Mouse (Mus musculus) heart, adult 11 months (tissue): ENCODE measurements around the gene H2afz.
"Not testable (repeated sequence)": the region's sequence is repeated elsewhere in the genome, so short reads cannot be mapped to it uniquely, and the experiment has no call there.

Source experiments
- DNase-seq: peaks from one replicate; pipeline ENCODE4 v3.0.0; 2022

Gene H2afz

GRCm38 (mm10) chr3:137863330-137864123 lies 760 bp upstream of the H2afz start:
- peak; percentile 75 for DNase-seq

DNA sequence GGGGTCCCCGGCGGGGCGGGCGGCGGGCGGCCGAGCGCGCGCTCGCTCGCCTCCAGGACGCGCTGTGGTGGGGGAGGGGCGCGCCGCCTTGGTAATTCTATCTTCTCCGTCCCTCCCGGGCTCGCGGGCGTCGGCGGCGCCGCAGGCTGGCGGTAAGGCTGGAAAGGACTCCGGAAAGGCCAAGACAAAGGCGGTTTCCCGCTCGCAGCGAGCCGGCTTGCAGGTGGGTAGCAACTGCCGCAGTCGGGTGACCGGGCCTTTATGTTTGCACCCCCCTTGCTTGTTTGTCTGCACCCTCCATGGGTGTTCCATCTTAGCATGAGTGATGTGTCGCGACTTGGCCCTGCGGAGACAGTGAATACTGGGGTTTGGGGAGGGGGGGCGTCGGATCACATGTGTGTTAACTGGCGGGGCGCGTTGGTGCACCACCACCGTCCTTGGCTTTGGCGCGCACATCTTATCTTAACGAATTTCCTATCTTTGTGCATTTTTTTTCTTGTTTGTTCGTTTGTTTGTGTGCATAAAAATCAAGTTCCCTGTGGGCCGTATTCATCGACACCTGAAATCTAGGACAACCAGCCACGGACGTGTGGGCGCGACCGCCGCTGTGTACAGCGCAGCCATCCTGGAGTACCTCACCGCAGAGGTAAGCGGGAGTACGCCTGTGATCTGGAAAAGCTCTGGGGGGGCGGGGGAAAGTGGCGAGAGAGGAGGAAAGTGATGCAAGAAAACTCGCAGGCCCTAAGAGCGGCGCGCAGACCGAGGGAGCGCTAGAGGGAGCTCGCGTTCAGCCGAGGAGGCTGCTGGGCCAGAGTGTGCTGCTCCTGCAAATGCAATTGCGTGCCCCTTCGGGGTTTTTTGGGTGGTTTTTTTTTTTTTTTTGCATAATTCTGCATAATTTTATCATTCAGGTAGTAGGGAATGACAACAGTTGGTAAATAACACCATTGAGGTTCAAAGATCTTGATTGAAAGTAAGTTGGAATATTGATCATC lies 998 bp downstream of the H2afz start:
- peak; percentile 97 for DNase-seq

DNA sequence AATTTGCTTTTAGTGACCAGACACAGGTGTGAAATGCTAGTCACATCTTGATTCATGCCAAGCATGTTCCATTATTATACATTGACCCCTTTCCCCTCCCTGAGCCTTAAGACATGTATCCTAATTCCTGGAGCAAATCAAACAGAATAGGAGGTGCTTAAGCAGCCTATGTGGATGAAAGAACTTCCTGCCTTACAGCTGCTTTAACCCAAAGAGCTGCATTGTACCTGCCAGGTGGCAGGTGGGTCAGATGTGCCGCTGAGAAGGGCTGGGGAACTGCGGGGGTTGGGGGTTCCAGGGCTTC lies 2.8 kb downstream of the H2afz start:
- DNase-seq: no peak

DNA sequence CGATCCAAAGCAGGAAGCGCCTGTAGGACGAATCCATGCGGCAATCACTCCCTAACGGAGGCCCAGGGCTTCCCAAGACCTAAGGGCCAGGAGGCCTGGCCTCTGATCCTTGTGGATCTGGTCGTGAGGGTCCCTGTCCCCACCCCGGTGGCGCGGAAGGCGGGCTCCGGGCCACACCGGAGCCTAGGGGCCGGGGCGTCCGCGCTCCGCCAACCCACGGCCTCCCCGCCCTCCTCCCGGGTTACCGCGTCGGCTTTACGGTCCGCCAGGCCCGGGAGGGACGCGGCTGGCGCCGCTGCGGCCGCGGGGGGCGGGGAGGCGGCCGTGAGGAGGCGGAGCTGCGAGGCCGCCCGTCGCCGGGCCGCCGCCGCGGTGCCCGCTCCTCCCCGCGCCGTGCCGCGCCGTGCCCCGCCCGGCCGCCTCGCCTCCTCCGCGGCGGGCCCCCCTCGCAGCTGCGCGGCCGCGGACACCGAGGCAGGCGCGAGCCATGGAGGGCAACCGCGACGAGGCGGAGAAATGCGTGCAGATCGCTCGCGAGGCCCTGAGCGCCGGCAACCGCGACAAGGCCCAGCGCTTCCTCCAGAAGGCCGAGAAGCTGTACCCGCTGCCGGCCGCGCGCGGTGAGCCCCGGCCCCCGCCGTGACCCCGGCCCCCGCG lies 3.3 kb downstream of the H2afz start, which contains the start of gene Dnajb14:
Gene Dnajb14 (plus strand): TSS at position 239 of the 657 bp plus-strand sequence.
- DNase-seq: peak; percentile 97

GRCm38 (mm10) chr3:137868094-137868913 lies 4.0 kb downstream of the H2afz start:
- no peak for DNase-seq

DNA sequence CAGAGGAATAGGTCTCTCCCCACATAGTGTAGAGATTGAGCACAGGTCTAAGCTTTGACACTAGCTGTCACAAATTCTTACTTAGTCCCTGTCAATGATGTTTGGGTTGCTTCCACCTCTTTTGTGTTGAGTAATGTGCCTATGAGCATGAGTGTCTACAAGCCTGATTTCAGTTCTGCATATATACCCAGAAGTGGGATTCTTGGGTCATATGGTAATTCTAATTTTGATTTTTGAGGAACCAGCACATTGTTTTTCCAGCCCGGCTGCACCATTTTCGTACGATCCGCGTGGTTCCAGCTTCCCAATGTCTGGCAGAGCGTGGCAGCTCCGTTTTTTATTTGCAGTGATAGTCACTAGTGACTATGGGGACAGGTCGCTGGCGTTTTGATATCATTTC lies 5.1 kb downstream of the H2afz start:
- peak; percentile 96 for DNase-seq

DNA sequence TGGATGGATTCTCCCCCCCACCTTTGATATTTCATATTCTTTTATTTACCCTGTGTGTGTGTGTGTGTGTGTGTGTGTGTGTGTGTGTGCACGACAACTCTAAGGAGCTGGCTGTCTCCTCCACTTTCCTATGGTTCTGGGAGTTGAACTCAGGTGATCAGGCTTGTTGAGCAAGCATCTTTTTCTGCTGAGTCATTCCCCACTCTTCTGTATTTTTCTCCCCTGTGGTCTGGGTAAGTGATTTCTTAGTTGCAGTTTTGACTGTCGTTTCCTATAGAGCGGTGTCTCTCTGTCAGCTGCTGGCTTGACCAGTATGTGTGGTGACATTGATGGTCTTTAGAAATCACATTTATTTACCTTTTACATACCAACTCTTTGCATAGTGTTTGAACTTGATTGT lies 15.0 kb downstream of the H2afz start:
- peak; percentile 49 for DNase-seq

- peak; percentile 4 for DNase-seq
These were observed 15.9 kb downstream of the H2afz start for GRCm38 (mm10) chr3:137880109-137880748.

- DNase-seq: peak; percentile 64
These were observed 16.8 kb downstream of the H2afz start for GRCm38 (mm10) chr3:137881093-137881492.

GRCm38 (mm10) chr3:137887961-137888360 lies 23.7 kb downstream of the H2afz start:
- peak; percentile 9 for DNase-seq

- peak; percentile 84 for DNase-seq
These were observed 26.8 kb downstream of the H2afz start for GRCm38 (mm10) chr3:137891089-137891488.

DNA sequence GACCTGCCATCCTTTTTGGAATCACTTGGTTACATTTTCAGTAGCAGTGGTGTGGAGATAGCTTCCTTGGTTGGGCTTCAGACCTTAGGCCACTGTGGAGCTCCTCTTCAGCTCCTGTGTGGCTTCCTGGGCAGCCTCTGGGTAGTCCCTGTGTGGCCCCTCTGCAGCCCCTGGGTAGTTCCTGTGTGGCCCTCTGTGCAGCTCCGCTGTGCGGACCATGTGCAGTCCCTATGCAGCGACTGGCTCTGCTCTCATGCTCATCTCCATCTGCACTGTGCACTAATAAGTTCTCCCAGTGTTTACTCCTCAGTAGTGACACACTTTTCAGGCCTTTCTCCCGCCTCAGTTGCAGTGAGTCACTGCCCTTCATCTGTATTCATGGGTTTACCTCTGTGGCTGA lies 27.8 kb downstream of the H2afz start:
- peak; percentile 25 for DNase-seq

GRCm38 (mm10) chr3:137893789-137894188 lies 29.5 kb downstream of the H2afz start:
- peak; percentile 27 for DNase-seq

GRCm38 (mm10) chr3:137895196-137895595 lies 30.9 kb downstream of the H2afz start:
- peak; percentile 46 for DNase-seq

- peak; percentile 61 for DNase-seq
These were observed 32.1 kb downstream of the H2afz start for GRCm38 (mm10) chr3:137896386-137896785.

- DNase-seq: peak; percentile 79
These were observed 32.6 kb downstream of the H2afz start for GRCm38 (mm10) chr3:137896867-137897266.

- no peak for DNase-seq
These were observed 33.4 kb downstream of the H2afz start for GRCm38 (mm10) chr3:137897685-137898084.

DNA sequence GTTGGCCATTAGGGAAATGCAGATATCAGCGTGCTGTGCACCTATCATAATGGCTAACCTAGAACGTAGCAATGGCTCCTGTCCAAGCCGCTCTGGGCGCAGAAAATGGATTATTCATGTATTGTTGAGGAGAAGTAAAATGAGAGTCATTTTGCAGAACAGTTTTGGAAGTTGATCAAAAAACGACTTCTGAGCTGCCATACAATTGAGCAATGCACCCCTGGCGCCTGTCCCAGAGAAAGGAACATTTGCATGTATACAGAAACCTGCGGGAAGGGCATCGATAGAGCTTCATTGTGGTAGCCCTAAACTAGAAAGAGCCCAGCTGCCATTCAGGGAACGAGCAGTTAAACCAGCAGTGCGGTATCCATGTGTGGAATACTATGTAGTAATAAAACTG lies 35.9 kb downstream of the H2afz start:
- DNase-seq: peak; percentile 25

DNA sequence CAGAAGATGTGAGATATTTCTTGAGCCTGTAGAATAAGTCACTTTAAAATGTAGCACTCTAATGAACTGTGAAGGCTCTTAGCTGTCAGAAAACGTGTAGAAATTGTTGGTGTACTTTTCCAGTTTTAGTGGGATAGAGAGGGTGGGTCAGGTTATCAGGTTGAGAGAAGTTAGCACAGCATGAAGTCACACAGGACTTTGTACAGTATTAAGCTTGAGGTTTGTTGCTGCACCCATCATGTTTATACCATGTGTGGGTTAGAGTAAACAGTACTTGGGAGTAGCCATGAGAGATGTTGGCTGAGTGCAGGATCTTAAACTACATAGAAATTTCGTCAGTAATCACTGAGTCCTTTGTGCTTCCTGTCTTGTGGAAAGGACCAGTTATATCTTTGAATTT lies 48.8 kb downstream of the H2afz start:
- no peak for DNase-seq

DNA sequence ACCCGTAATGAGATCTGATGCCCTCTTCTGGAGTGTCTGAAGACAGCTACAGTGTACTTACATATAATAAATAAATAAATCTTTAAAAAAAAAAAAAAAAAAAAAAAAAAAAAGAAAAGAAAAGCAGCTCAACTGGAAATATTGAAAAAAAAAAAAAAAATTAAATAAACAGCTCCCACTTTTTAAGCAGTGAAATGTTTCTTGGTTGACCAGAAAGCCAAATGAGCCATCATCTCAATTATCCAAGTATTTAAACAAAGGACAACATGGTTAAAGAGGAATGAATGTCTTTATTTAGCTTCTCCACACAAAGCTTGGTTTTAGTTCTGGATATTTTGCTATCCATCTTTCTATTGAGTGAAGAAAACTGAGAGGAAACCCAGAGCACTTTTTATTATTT lies 50.3 kb downstream of the H2afz start:
- not testable (repeated sequence) for DNase-seq
